Mouse (Mus musculus) embryo, embryonic 10.5 days (tissue): Measurements from ENCODE around the gene Setd5.
A peak's percentile ranks its signal among the peaks of the same experiment; 100 is the strongest.

Source experiments
- DNase-seq: peaks from one replicate; pipeline ENCODE4 v3.0.0-alpha.2; 2015; ENCODE audit warnings: low spot score

Setd5 gene

GRCm38 (mm10) chr6:113076686-113077516 is at the start of gene Setd5:
Gene Setd5, plus strand, starts transcription at chr6:113077365.
- peak; percentile 97 for DNase-seq

- DNase-seq: peak; percentile 79
Observed at GRCm38 (mm10) chr6:113027446-113027845, 49.7 kb upstream of the Setd5 start.

- DNase-seq: no peak
Observed at GRCm38 (mm10) chr6:113029006-113029405, 48.2 kb upstream of the Setd5 start.

- DNase-seq: no peak
Observed at GRCm38 (mm10) chr6:113030553-113030952, 46.6 kb upstream of the Setd5 start.

- DNase-seq: no peak
Observed at GRCm38 (mm10) chr6:113030970-113031660, 46.0 kb upstream of the Setd5 start.

GRCm38 (mm10) chr6:113032121-113032520 is 45.0 kb upstream of the Setd5 start:
- no peak for DNase-seq

GRCm38 (mm10) chr6:113033185-113033584 is 44.0 kb upstream of the Setd5 start:
- no peak for DNase-seq

GRCm38 (mm10) chr6:113034466-113034865 is 42.7 kb upstream of the Setd5 start:
- no peak for DNase-seq

- no peak for DNase-seq
Observed at GRCm38 (mm10) chr6:113036463-113037175, 40.5 kb upstream of the Setd5 start.

- DNase-seq: peak; percentile 81
Observed at GRCm38 (mm10) chr6:113037946-113038734, 39.0 kb upstream of the Setd5 start.

GRCm38 (mm10) chr6:113038735-113039058 is 38.5 kb upstream of the Setd5 start:
- no peak for DNase-seq

GRCm38 (mm10) chr6:113040319-113040718 is 36.8 kb upstream of the Setd5 start:
- DNase-seq: no peak

- no peak for DNase-seq
Observed at GRCm38 (mm10) chr6:113041215-113041990, 35.8 kb upstream of the Setd5 start.

GRCm38 (mm10) chr6:113045575-113045974 is 31.6 kb upstream of the Setd5 start:
- no peak for DNase-seq

GRCm38 (mm10) chr6:113046041-113046975 is 30.9 kb upstream of the Setd5 start, which contains the start of gene Thumpd3:
Gene Thumpd3, plus strand, starts transcription at chr6:113046225.
- DNase-seq: peak; percentile 99

- no peak for DNase-seq
Observed at GRCm38 (mm10) chr6:113047016-113047746, 30.0 kb upstream of the Setd5 start.

- no peak for DNase-seq
Observed at GRCm38 (mm10) chr6:113048371-113048770, 28.8 kb upstream of the Setd5 start.

- no peak for DNase-seq
Observed at GRCm38 (mm10) chr6:113049159-113049558, 28.0 kb upstream of the Setd5 start.

- DNase-seq: no peak
Observed at GRCm38 (mm10) chr6:113052972-113053371, 24.2 kb upstream of the Setd5 start.
